Mouse (Mus musculus) bone marrow macrophage, adult 2 months (primary cell): ENCODE results near the gene Gna15.

ENCODE experiments used
- CTCF ChIP-seq: IDR thresholded peaks from 2 replicates; pipeline ENCODE4 v1.5.1; 2012; ENCODE audit warnings: low read depth, mild to moderate bottlenecking, low read length, moderate library complexity
- POLR2A ChIP-seq: IDR thresholded peaks from 2 replicates; pipeline ENCODE4 v1.6.1; 2012; ENCODE audit warnings: mild to moderate bottlenecking, low read depth, low read length, borderline replicate concordance

- TF ChIP-seq CTCF (no peak), POLR2A (no peak)
Observed at GRCm38 (mm10) chr10:81456983-81457563, 67.0 kb downstream of the Gna15 start.
